Comparison of ENCODE assay signal across 15 mouse cellular contexts in genomic region chr17:29433370-29433769, GRCm38 (mm10). TPM values are rescaled to one million over a fixed set of nuclear protein-coding genes. Genes with fewer than 3 reads are reported as not detected.
A peak's percentile ranks its signal among the peaks of the same experiment; 100 is the strongest.
DNase-seq lines count a peak whose midpoint lies in the region; ATAC-seq and TF ChIP-seq lines count a peak whose summit lies in the region.
"Had no signal": no experiment of that assay in that cellular context is flagged by ENCODE, and none has a peak within 500 bp of the region (broad histone marks: within the 10 kb centered on the region; RNA-seq: fewer than 3 reads in every experiment).

No protein-coding gene starts in this region.

- no peak overlapping the region for H3K4me3 ChIP-seq in lung, embryonic 14.5 days (ENCODE audit: low read depth, low read length)
- no peak overlapping the region for H3K4me3 ChIP-seq in embryonic facial prominence, embryonic 10.5 days
- no peak overlapping the region for H3K4me3 ChIP-seq in heart, postnatal 0 days (ENCODE audit: low read depth, low read length)
- H3K4me3 ChIP-seq in hindbrain, embryonic 11.5 days (ENCODE audit: low read depth, low read length) = no peak overlapping the region
- H3K4me3 ChIP-seq: hindbrain, embryonic 13.5 days; neural tube, embryonic 12.5 days had no signal

- ATAC-seq in lung, embryonic 14.5 days (ENCODE audit: insufficient read depth) = no peak
- ATAC-seq in heart, postnatal 0 days (ENCODE audit: insufficient read depth, low read depth) = peak; percentile 14
- peak; percentile 45; the same call in 1 of the 2 replicates for ATAC-seq in megakaryocyte progenitor cell, adult 5-6 weeks (replicated peaks; ENCODE audit: poor library complexity)
- no peak for ATAC-seq in hindbrain, embryonic 11.5 days (ENCODE audit: low FRiP score)

- H3K36me3 ChIP-seq in lung, embryonic 14.5 days (ENCODE audit: insufficient read depth) = no peaks in the 10 kb centered on the region
- H3K36me3 ChIP-seq in embryonic facial prominence, embryonic 10.5 days (replicated peaks) = no peaks in the 10 kb centered on the region
- no peaks in the 10 kb centered on the region for H3K36me3 ChIP-seq in heart, postnatal 0 days (replicated peaks; ENCODE audit: control insufficient read depth, insufficient read depth, low read length)
- H3K36me3 ChIP-seq in hindbrain, embryonic 11.5 days (ENCODE audit: control insufficient read depth, insufficient read depth, low read length) = no peaks in the 10 kb centered on the region
- H3K36me3 ChIP-seq: hindbrain, embryonic 13.5 days; neural tube, embryonic 12.5 days had no signal

- 55% methylated on average over 8 of the region's 8 CpGs for WGBS in lung, embryonic 14.5 days
- 79% methylated on average over 8 of the region's 8 CpGs for WGBS in embryonic facial prominence, embryonic 10.5 days
- WGBS in heart, postnatal 0 days = 13% methylated on average over 8 of the region's 8 CpGs
- WGBS in hindbrain, embryonic 11.5 days = 83% methylated on average over 8 of the region's 8 CpGs

- H3K4me1 ChIP-seq in lung, embryonic 14.5 days (ENCODE audit: insufficient read depth) = peaks cover 6% of the 10 kb centered on the region
- peaks cover 53% of the 10 kb centered on the region for H3K4me1 ChIP-seq in embryonic facial prominence, embryonic 10.5 days
- peaks cover 48% of the 10 kb centered on the region for H3K4me1 ChIP-seq in heart, postnatal 0 days (ENCODE audit: control insufficient read depth, insufficient read depth)
- H3K4me1 ChIP-seq in hindbrain, embryonic 11.5 days (replicated peaks; ENCODE audit: control insufficient read depth, insufficient read depth, low read length) = peaks cover 2% of the 10 kb centered on the region; the same call in 1 of the 2 replicates

- no peak overlapping the region for H3K9ac ChIP-seq in lung, embryonic 14.5 days
- H3K9ac ChIP-seq in heart, postnatal 0 days (replicated peaks; ENCODE audit: low read depth, low read length) = no peak overlapping the region
- H3K9ac ChIP-seq in hindbrain, embryonic 11.5 days (ENCODE audit: low read depth, low read length) = no peak overlapping the region
- H3K9ac ChIP-seq: hindbrain, embryonic 13.5 days; neural tube, embryonic 12.5 days had no signal

- H3K27me3 ChIP-seq in lung, embryonic 14.5 days (ENCODE audit: insufficient read depth, low read length) = no peaks in the 10 kb centered on the region
- H3K27me3 ChIP-seq in embryonic facial prominence, embryonic 10.5 days (replicated peaks; ENCODE audit: low read depth, poor library complexity, severe bottlenecking) = no peaks in the 10 kb centered on the region
- H3K27me3 ChIP-seq in heart, postnatal 0 days (ENCODE audit: control insufficient read depth, insufficient read depth, low read length) = no peaks in the 10 kb centered on the region
- H3K27me3 ChIP-seq in hindbrain, embryonic 11.5 days (ENCODE audit: control insufficient read depth, insufficient read depth, low read length) = no peaks in the 10 kb centered on the region
- H3K27me3 ChIP-seq: hindbrain, embryonic 13.5 days; neural tube, embryonic 12.5 days had no signal

- no peak overlapping the region for H3K4me2 ChIP-seq in lung, embryonic 14.5 days
- H3K4me2 ChIP-seq in heart, postnatal 0 days (ENCODE audit: low read depth, low read length) = no peak overlapping the region
- H3K4me2 ChIP-seq in hindbrain, embryonic 11.5 days (replicated peaks; ENCODE audit: low read depth, low read length) = no peak overlapping the region
- H3K4me2 ChIP-seq: hindbrain, embryonic 13.5 days; neural tube, embryonic 12.5 days had no signal

- peak; percentile 84 for TF ChIP-seq EP300 in heart, postnatal 0 days (IDR thresholded peaks at IDR 0.05; ENCODE audit: low read depth)

- no peaks in the 10 kb centered on the region for H3K9me3 ChIP-seq in lung, embryonic 14.5 days (ENCODE audit: low read depth, low read length)
- no peaks in the 10 kb centered on the region for H3K9me3 ChIP-seq in embryonic facial prominence, embryonic 10.5 days
- no peaks in the 10 kb centered on the region for H3K9me3 ChIP-seq in heart, postnatal 0 days (replicated peaks; ENCODE audit: control insufficient read depth, low read length)
- H3K9me3 ChIP-seq in hindbrain, embryonic 11.5 days (ENCODE audit: control insufficient read depth, low read length) = no peaks in the 10 kb centered on the region
- H3K9me3 ChIP-seq: hindbrain, embryonic 13.5 days; neural tube, embryonic 12.5 days had no signal

- no peak for DNase-seq in lung, embryonic 14.5 days
- DNase-seq in lung, postnatal 4 days = no peak
- DNase-seq in embryonic facial prominence, embryonic 10.5 days (ENCODE audit: low spot score) = no peak
- DNase-seq in heart, postnatal 0 days (ENCODE audit: low spot score) = peak; percentile 81
- no peak for DNase-seq in hindbrain, embryonic 11.5 days (ENCODE audit: low spot score)
- no peak for DNase-seq in cerebellum, adult 18-20 months
- DNase-seq in gastrocnemius, adult 8-10 months (ENCODE audit: low spot score in 2 of 2) = no peak
- DNase-seq: adrenal gland, postnatal 10 days; embryo, embryonic 11 days; kidney, adult 9 months; midbrain, embryonic 14.5 days; spleen, adult 18-20 months had no signal

- no peak for TF ChIP-seq CTCF in lung, embryonic 14.5 days (IDR thresholded peaks at IDR 0.05; ENCODE audit: low read depth)
- no peak for TF ChIP-seq CTCF in heart, postnatal 0 days (IDR thresholded peaks at IDR 0.05; ENCODE audit: low read depth)

- peak overlapping the region; percentile 43; the same call in 1 of the 2 replicates for H3K27ac ChIP-seq in lung, embryonic 14.5 days (ENCODE audit: low read depth)
- H3K27ac ChIP-seq in embryonic facial prominence, embryonic 10.5 days (replicated peaks) = peak overlapping the region; percentile 66
- peak overlapping the region; percentile 89 for H3K27ac ChIP-seq in heart, postnatal 0 days (ENCODE audit: low read depth)
- H3K27ac ChIP-seq in hindbrain, embryonic 11.5 days (ENCODE audit: low read depth, low read length) = no peak overlapping the region
- H3K27ac ChIP-seq: hindbrain, embryonic 13.5 days; neural tube, embryonic 12.5 days had no signal

RNA-seq across cellular contexts. Expression of gene Pim1, which starts 57.2 kb away (rescaled TPM):
- polyA plus RNA-seq in lung, embryonic 14.5 days (2014; fragmentation: Nextera tagmentation; extraction: Ambion mirVana) = 14.1 and 16.0 TPM in 2 replicates
- polyA plus RNA-seq in embryonic facial prominence, embryonic 10.5 days (2016; fragmentation: Nextera tagmentation; extraction: Ambion mirVana) = 31.6 and 33.2 TPM in 2 replicates
- 58.4 and 81.0 TPM in 2 replicates for total RNA-seq in heart, postnatal 0 days (2014; rRNA removed; ENCODE audit: low replicate concordance)
- 28.6 and 29.2 TPM in 2 replicates for polyA plus RNA-seq in heart, postnatal 0 days (2015; fragmentation: Nextera tagmentation; extraction: Ambion mirVana)
- total RNA-seq in megakaryocyte progenitor cell, adult 5-6 weeks (2015) = 41.2 and 52.7 TPM in 2 replicates
- total RNA-seq in megakaryocyte progenitor cell, adult 5-6 weeks (2017) = 91.2 and 94.5 TPM in 2 replicates
- 16.8 and 18.1 TPM in 2 replicates for polyA plus RNA-seq in hindbrain, embryonic 11.5 days (2014; fragmentation: Nextera tagmentation; extraction: Ambion mirVana)
- 10 to 100 TPM in 2 of 4 experiments, 1 to 10 TPM in 2; 8.6 to 18.9 (median 11.3) TPM for total RNA-seq in gastrocnemius, adult 8-10 months (2022)

Comparison
In these comparisons a context has a peak if more than half of its experiments do, and no peak if none do; other contexts are left out.
1. ATAC-seq: peak in heart, postnatal 0 days (single experiment) and megakaryocyte progenitor cell, adult 5-6 weeks (single experiment); none in lung, embryonic 14.5 days (single experiment) and hindbrain, embryonic 11.5 days (single experiment).